Mouse (Mus musculus): Measurements from ENCODE around the gene Cst13.

DNA sequence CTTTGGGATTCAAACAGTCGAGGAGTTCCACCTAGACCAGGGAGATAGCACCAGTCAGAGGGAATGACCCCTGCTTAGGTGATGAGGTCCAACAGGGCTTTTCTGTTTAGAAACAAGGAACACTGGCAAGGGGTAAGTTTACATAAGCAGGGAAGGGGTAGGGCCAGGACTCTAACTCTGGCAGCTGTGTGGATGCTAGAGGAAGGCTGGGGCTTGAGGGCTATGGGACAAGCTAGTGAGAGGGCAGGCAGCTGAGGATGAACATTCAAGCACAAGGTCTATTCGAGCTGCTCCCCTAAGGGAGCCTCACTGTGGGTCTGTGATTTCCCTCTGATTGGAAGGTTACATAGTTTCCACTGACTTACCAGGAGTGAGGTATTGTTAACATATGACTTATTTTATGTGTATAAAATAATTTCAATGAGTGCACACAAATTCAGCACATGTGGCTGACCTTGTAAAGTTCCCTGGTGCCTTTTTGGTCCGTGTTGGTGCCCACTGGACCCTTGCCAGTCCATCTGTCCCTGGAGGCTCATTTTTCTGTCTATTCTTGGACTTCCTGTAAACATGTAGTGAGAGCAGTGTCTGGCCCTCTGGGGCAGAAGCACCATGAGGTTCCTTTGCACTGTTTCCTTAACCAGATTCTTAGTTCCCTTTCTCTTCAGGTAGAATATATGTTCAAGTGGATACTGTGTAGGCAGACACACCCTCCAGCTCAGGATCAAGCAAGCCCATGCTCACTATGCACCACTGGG lies 57.3 kb downstream of the Cst13 start:
- TF ChIP-seq GATA1 (IDR thresholded peaks at IDR 0.05; ENCODE audit: borderline replicate concordance, low read length) (no peak), FLI1 (IDR thresholded peaks at IDR 0.05; ENCODE audit: low read length) (no peak)

Data from megakaryocyte, embryonic 14.5 days (primary cell).